Mouse (Mus musculus) CD8-positive naive resting alpha-beta T cell, adult 2 months (primary cell): ENCODE results near the gene Hmbs.
"Not testable (repeated sequence)": the region's sequence is repeated elsewhere in the genome, so short reads cannot be mapped to it uniquely, and the experiment has no call there.

Source experiments
- DNase-seq, 2 experiments: peaks; one replicate each; pipeline ENCODE4 v3.0.0; 2022; ENCODE audit warnings: low read depth in 2 of 2, low spot score in 2 of 2

The Hmbs gene

DNA sequence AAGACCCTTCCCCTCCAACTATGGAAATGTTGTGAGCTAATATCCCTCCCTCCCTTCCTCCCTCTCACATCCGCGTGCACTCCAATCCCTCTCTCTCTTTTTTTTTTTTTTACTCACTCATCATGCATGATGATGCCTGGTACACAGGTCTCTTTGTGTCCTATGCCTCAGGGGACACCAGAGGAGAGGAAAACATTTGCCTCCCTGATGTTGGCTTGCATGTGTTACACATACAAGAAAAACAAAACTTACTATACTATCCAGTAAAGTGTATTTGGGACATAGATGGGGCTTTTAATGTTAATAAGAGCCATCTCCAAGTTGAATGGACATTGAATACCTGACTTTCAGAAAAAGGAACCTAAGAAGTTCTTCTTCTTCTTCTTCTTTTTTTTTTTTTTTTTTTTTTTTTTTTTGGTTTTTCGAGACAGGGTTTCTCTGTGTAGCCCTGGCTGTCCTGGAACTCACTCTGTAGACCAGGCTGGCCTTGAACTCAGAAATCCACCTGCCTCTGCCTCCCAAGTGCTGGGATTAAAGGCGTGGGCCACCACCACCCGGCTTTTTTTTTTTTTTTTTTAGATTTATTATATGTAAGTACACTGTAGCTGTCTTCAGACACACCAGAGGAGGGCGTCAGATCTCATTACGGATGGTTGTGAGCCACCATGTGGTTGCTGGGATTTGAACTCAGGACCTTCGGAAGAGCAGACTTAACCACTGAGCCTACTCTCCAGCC, 18.8 kb downstream of the Hmbs start:
- DNase-seq, result not testable (repeated sequence)

DNA sequence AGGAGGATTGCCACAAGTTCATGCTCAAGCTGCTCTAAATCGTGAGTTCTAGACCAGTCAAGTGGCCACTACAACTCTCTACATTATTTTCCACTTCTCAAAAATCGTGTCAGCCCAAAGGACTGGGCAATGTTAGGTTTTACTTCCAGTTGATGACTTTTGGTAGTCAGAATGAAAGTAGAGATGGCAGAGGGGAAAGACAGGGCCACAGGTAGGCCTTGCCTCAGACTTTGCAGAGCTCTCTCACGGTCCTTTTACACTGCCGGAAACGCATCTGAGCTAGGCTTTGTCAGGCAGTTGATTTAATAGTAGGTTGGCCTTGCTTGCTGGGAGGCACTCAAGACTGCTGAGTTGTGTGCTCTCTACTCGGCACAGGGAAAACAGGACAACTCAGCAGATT, 19.9 kb downstream of the Hmbs start:
- DNase-seq, result no peak

DNA sequence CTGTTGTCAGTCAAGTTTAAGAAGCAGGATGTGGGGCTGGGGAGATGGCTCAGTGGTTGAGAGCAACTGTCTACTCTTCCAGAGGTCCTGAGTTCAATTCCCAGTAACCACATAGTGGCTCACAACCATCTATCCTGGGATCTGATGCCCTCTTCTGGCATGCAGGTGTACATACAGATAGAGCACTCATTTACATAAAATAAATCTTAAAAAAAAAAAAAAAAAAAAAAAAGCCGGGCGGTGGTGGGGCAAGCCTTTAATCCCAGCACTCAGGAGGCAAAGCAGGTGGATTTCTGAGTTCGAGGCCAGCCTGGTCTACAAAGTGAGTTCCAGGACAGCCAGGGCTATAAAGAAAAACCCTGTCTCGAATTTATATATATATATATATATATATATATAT, 20.4 kb downstream of the Hmbs start:
- not testable (repeated sequence) for DNase-seq

DNA sequence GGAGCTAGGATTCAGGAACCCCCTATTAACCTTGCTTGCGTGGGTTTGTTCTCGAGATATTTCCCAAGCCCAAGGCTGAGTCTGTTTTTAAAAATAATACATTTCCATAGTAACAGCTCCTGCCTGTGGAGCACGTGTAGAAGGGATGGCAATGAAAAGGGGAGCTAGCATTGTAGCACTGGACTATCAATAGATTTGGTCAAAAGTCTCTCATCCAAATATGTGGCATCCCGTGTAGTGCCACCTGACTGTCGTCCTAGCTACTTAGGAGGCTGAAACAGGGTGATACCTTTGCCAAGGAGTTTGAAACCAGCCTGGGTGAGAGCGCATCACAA, 23.3 kb downstream of the Hmbs start:
- DNase-seq, result no peak

DNA sequence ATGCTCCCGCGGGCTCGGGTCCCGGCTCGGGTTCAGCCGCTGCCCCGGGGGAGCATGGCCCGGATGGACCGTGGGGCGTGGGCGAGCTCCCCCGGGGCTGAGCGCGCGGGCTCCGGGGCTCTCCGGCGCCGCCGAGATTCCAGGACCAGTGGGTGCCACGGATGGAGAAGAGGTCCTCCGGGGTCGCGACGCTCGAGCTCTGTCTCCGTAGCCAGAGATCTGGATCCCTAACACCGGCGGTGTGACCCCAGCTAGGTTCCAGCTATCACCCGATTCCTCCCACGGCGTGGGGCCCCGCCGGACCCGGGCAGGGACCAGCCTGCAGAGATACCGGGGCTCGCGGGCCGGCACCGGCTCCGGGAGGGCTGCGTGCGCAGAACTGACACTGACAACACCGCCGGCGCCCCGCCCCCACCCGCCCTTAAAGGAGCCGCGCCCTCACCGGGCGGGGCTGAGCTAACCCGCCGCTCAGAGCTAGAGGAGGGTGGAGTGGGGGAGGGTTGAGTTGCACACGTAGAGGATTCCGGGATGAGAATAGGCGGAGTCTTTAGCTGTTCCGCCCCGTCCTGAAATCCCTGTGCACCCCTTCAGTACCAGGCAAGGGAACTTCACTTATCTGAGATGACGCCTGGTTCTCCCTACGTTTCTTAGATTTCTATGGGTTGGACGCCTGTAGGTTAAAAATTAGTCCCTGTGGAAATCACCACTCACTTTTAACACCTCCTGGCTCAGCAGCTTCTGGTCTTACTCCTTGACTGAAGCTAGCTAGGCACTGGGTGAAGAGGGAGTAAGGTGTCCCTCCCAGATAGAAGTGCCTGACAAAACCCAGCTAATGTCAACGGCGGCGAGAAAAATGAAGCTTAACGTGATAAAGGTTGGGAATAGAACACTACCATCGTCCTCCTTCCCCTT, 23.9 kb downstream of the Hmbs start, which contains the start of gene C2cd2l:
TSS of gene C2cd2l (minus strand) at position 399 of the 912 bp plus-strand sequence.
- DNase-seq, result peak; percentile 54 to 64

DNA sequence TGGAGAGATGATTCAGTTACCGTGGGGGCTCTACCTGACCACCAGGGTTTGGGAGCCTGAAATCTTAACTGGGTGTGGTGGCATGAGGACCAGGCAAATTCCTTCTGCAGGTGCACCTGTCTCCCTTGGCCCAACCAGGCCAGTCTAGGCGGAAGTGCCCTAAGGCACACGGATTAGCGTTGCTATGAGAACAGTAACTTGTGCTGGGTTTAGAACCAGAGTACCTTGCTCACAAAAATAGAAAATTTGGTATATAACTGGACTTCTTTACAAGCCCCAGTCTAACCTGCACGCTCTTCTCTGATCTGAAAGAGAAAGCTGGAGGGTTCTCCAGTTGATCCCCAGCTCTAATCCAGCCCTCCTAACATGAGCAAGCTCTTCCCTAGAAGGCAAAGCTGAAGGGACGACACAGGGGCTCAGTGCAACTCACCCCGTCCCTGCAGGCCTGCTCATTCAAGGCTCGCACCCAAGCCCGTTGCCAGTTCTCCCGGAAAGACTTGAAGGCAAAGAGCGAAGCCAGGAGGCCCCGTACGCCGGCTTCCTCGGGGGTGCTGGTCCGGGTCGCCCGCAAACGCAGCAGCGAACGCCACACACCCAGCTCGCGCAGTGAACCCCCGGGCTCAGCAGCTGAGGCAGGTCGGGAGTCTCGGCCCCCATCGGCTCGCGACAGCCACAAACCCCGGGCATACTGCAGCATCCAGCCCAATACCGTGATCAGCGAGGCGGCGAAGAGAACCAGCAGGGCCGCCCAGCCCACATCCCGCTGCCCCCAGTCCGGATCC, 24.7 kb downstream of the Hmbs start:
- DNase-seq, result peak in 1 of 2 experiments; percentile 27

DNA sequence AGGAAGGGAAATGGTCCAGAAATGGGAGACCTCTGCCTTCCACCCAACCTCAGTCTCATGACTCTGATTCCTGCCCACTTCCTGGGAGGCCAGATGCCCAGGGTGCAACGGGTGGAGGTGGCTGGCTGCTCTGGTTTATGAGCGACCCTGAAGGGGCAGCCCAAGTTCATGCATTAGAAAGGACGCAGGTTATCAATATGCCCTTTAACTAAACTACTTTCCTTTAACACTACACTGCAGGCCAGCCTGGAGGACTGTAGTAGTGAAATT, 25.3 kb downstream of the Hmbs start:
- no peak for DNase-seq

DNA sequence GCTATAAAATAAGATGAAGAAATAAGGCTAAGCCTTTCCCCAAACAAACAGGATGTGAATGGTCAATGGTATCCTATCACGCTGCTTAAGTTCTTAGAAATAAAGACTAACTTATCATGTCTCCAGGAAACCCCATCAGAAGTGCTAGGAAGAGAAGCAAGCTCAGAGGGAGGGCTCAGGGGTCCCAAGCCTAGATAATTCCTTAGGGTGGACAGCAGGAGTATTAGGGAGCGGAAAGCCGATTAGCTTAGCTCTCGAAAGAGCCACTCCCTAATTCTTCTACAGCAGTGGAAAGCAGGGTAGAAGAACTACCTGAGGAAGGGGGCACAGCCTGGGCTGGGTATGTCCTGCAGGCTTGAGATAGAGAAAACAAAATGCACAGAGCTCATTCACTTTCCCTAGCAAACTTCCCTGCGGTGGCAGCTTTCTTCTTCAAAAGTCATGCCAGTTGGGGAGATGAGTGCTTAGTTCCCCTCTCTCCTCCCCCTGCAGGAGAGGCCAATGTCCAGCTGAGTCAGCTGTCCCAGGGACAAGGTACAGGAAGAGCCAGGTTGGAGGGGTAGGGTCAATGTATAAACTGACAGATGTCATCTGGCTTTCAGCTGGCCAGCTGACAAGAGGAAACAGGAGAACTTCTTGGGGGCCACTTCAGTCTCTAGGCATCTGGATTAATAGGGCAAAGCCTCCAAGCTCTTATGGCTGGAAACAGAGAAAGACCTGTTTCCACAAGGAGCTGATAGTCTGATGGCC, 25.8 kb downstream of the Hmbs start:
- DNase-seq, result no peak

DNA sequence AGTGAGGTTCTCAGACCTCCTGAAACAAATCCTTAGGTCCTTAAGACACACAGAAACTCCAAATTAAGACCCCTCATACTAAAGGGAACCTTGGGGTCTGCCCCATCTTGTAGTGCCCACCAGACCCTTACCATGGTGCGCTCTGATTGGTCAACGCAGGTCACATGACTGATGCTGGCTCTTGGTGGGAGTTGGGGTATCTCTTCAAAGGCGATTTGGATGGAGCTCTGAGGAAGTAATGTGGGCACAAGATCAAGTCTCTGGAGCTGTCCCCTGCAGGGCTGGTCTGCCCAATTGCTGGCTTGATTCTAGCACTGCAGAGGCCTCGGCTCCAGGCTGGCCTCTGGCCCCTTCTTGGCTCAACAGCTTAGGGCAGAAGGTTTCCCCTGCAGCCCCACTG, 26.6 kb downstream of the Hmbs start:
- no peak for DNase-seq

DNA sequence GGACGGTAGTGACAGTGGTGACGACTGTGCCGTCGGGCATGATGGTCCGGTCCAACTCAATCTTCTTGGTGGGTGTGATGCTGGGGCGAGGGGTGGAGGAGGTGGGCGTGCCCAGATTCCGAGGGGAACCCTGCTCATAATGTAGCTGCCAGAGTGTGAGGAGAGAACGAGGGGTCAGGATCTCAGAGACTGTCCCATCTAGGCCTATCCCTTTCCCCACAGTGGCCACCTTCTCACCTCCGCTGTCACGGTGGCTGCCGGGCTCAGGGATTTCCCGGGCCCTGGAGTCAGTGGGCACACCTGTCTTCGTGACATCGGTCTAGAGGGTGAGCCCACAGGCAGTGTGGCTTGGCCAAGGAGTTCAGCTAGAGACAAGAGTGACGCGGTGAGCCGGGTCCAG, 29.1 kb downstream of the Hmbs start:
- DNase-seq, result no peak

DNA sequence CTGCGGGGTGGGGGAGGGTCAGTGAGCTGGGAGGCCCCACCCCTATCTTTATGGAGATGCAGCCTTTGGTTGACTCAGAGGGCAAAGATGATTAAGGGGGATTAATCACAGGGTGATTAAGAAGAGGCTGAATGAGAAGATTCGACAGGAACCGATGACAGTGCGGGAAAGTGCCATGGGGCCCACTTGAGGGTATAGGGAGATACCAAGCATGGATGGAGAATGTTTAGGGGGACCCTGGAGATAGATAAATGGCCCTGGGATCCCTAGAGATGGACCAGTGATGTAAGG, 29.8 kb downstream of the Hmbs start:
- no peak for DNase-seq

DNA sequence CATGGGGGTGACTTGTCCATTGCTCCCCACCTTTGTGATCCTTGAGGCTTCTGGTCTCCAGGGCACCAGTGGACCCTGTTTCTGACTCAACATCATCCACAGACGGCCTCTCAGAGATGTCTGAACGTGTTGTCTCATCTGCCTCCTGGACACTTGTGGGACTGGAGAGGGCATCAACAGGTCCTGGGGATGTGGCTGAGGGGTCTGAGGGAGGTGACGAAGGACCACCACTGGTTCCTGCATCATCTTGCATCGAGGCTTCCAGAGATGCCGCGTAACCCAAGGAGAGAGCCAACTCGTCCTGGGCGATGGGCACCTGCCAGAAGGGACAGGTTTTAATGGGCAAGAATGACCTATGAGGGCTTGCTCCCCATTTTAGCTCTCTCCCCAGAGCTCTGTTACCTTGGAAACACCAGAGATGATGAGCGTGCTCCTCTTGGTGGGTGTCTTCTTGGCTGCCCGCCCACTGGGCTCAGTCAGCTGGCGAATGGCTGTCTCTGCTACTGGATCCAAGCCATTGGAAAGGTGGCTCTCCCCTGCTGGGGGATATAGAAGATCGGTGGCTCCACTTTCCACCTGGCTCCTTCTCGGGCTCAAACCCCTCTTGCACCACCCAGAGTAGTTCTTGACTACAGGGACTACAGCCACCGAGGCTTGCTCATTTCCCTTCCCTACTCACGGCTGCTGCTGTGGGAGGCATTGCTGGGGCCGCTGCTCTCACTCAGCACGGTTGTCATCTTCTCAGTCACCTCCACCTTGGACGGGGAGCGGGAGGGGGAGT, 30.4 kb downstream of the Hmbs start:
- DNase-seq, result no peak

DNA sequence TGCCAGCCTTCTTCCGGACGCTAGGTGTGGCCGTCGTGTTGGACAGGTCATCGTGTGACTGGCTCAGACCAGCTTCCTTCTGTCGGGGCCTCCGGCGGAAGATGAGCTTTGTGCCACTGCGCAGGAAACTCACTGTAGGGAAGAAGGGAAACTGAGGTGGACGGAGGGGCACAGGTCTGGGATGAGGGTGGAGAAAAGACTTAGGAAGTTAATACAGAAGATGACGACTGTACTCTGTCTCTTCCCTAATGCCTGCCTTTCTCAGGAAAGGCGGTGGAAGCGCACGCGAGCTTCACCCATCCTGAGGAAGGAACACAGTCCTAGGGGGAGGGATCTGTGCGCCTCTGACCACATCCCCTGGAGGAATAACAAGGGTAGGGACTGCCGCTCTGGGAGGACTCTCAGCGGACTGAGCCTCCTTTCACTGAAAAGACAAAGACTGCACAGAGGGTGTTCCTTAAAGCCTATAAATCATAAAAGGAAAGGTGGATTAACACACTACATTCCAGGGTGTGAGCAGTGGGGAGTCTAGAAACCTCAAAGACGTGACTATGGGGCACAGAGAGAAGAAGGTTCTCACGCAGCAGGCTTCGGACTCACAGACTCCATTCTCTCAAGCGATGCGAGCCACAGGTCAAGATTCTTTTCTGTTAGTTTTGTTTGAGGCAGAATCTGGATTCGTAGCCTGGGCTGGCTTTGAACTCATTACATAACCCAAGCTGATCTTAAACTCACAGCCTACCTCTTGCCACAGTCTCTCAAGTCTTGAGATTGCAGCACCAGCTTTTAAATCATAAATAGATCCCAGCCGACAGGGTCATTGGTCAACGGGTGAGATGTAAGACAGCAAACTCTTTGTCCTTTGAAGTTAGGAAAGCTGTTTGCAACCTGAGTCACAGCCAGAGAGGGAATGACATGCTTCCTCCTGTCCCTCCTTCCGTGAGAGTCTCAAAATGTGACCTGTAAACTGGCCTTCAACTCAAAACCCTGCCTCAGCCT, 32.6 kb downstream of the Hmbs start:
- DNase-seq, result no peak

DNA sequence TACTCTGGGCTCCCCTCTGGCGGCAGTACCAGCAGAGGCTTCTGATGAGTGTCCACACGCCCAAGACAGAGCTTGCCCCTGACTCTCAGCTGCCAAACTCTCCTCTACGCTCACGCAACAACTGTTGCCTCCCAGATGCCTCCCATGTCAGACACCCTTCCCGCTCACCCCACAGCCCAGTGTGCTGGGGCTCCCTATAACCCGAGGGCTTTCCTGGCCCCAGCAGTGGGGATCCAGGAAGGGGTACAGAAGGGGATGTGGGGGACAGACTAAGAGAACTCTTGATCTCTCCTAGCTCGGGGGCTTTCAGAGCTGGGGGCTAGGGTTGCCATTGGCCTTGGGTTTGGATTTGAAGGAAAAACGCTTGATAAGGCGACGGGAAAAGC, 33.3 kb downstream of the Hmbs start:
- DNase-seq, result no peak

DNA sequence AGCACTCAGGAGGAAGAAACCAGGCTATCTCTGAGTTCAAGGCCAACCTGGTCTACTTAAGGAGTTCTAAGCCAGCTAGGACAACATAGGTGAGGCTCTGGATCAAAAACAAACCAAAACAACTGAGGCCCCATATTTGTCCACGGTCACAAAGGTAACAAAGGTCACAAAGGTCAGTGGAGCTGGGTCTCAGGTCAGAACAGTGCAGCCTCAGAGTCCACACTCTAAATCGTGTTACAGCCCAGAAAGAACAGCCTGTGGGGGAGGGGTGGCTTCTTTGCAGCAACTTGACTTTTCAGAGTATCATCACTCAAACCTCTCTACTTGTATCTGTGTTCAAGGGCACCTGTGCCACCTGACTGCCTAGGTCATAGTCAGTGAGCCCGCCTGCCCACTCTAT, 34.3 kb downstream of the Hmbs start:
- DNase-seq, result no peak

DNA sequence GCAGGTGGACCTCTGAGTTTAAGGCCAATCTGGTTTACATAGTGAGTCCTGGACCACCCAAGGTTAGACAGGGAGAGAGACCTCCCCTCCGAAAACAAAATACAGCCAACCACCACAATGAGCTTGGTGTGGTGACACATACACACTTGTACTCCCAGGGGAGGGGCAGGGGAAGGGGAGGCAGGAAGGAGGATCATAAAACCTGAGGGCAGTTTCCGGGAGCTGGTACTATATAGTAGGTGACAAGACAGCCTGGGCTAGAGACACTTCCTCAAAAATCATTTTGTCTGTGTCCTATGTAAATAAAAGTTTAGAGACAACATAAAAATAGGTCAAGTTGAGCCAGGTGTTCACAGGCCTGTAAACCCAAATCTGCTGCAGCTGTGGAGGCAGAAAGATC, 36.8 kb downstream of the Hmbs start:
- DNase-seq, result no peak

DNA sequence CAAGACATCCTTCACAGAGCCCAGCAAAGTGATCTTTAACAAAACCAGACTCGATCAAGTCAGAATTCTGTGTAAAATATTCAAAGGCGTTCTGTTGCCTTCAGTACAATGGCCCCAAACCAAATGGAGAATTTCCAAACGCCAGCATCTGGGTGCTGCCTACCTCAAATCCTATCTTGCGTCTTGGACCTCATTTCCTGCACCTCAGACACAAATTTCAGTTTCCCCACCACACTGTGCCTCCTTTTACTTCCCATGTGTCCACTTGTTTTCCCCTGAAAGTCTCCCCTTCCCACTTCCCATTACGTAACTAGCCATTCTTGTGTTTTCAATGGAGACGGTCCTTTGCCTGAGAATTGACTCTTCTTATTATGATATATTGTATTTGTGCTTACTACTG, 37.5 kb downstream of the Hmbs start:
- DNase-seq, result no peak

DNA sequence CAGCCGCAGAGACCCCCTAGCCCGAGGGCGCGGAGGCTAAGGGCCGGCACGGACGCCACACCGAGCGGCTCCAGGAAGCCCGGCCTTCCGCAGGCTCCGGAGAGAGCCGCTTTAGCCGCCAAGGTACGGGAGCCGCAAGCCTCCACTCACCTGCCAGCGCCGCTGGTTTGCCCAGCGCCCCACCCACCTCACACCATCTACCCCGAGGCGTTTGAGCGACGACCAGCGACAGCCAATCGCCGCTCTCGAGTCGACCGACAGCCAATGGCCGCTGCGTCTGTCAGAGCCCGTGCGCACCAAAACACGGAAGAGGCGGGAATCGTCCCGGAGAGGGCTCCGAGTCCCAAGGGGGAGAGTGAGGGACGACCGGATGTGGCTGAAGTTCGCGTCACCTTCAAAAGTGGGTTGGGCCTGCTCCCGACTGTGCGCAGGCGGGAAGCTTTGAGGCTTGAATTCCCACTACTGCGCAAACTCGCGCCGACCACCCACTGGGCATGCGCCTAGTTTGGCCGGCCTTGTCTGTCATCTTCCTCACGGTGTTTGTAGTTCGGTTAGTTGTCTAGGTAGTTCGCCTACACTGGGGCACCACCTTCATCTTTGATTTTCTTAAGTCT, 38.5 kb downstream of the Hmbs start, which contains the start of gene Hinfp:
TSS of gene Hinfp (minus strand) at position 206 of the 614 bp plus-strand sequence.
- DNase-seq, result peak; percentile 98

DNA sequence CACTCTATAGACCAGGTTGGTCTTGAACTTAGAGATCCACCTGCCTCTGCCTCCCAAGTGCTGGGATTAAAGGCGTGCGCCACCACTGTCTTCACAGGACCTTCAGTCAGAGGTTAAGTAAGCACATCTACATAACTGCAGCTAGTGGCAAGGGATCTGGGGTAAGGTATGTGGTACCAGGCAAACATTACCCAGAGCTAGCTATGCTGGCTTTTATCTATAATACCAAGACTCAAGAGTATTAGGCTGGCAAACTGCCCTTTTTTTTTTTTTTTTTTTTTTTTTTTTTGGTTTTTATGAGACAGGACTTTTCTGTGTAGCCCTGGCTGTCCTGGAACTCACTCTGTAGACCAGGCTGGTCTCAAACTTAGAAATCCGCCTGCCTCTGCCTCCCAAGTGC, 44.0 kb downstream of the Hmbs start:
- not testable (repeated sequence) for DNase-seq
